Mouse (Mus musculus) forebrain, embryonic 11.5 days (tissue): ENCODE data around the gene Zfp335. TPM values are rescaled to one million over a fixed set of nuclear protein-coding genes. Genes with fewer than 3 reads are reported as not detected.
A peak's percentile ranks its signal among the peaks of the same experiment; 100 is the strongest.

Experiments used
- ATAC-seq: fragments of 200-750 bp; cut with Nextera tagmentation; replicated peaks from 2 replicates; pipeline ENCODE4 v1.8.0; 2017; ENCODE audit warnings: moderate TSS enrichment; ENCODE audit not compliant: low FRiP score
- DNase-seq: peaks from one replicate; pipeline ENCODE4 v3.0.0-alpha.2; 2017; ENCODE audit warnings: low spot score
- H3K27ac ChIP-seq: fragments of 300-500 bp; sonication (generic); 2 replicates; pipeline ENCODE4 v1.5.1; 2014; ENCODE audit warnings: low read depth, low read length
- H3K27me3 ChIP-seq: fragments of 300-500 bp; sonication (generic); 2 replicates; pipeline ENCODE4 v1.6.1; 2014; ENCODE audit warnings: mild to moderate bottlenecking, low read length, mixed read lengths; ENCODE audit not compliant: control insufficient read depth, insufficient read depth
- H3K36me3 ChIP-seq: fragments of 300-500 bp; sonication (generic); 2 replicates; pipeline ENCODE4 v1.6.1; 2014; ENCODE audit warnings: mild to moderate bottlenecking, low read length, moderate library complexity, mixed read lengths; ENCODE audit not compliant: control insufficient read depth, insufficient read depth
- H3K4me1 ChIP-seq: fragments of 300-500 bp; sonication (generic); replicated peaks from 2 replicates; pipeline ENCODE4 v1.6.1; 2014; ENCODE audit warnings: low read length, mixed read lengths; ENCODE audit not compliant: control insufficient read depth, insufficient read depth
- H3K4me2 ChIP-seq: fragments of 300-500 bp; sonication (generic); 2 replicates; pipeline ENCODE4 v1.6.1; 2014; ENCODE audit warnings: low read depth, mild to moderate bottlenecking, low read length, moderate library complexity, mixed read lengths; ENCODE audit not compliant: severe bottlenecking
- H3K4me3 ChIP-seq: fragments of 300-500 bp; sonication (generic); 2 replicates; pipeline ENCODE4 v1.5.1; 2014; ENCODE audit warnings: low read depth, low read length
- H3K9ac ChIP-seq: fragments of 300-500 bp; sonication (generic); 2 replicates; pipeline ENCODE4 v1.6.1; 2014; ENCODE audit warnings: low read length
- H3K9me3 ChIP-seq: fragments of 300-500 bp; sonication (generic); 2 replicates; pipeline ENCODE4 v1.6.1; 2016; ENCODE audit warnings: low read length, mixed read lengths; ENCODE audit not compliant: control insufficient read depth
- WGBS: fragments of 180-500 bp; shearing (Covaris S2); extraction: QIAGEN DNeasy Blood & Tissue Kit; methylation state at CpG from one replicate; pipeline ENCODE4 v1.1.7; 2014; 5-methylcytosine and 5-hydroxymethylcytosine counted together
- polyA plus RNA-seq: library from polyadenylated mRNA; unstranded; fragments of >200 nt; fragmentation: Nextera tagmentation; extraction: Ambion mirVana; gene quantifications from 2 replicates; pipeline ENCODE4 v1.2.1, GENCODE M21; 2014

Gene Zfp335
- polyA plus RNA-seq, 1 experiment from 2014 or later, result 18.0 TPM

- no peak overlapping the region for H3K9ac ChIP-seq
- DNase-seq (no peak), ATAC-seq (no peak)
- H3K4me2 ChIP-seq, result no peak overlapping the region
- H3K27ac ChIP-seq, result no peak overlapping the region
- peaks cover 17% of the 10 kb centered on the region; the same call in 1 of the 2 replicates for H3K27me3 ChIP-seq
- peaks cover 14% of the 10 kb centered on the region; the same call in 1 of the 2 replicates for H3K4me1 ChIP-seq
- H3K9me3 ChIP-seq, result no peaks in the 10 kb centered on the region
- H3K36me3 ChIP-seq, result no peaks in the 10 kb centered on the region
- WGBS, result 82% methylated on average over 4 of the region's 4 CpGs
- no peak overlapping the region for H3K4me3 ChIP-seq
These were observed 24.4 kb upstream of the Zfp335 start for GRCm38 (mm10) chr2:164935991-164936390.

DNA sequence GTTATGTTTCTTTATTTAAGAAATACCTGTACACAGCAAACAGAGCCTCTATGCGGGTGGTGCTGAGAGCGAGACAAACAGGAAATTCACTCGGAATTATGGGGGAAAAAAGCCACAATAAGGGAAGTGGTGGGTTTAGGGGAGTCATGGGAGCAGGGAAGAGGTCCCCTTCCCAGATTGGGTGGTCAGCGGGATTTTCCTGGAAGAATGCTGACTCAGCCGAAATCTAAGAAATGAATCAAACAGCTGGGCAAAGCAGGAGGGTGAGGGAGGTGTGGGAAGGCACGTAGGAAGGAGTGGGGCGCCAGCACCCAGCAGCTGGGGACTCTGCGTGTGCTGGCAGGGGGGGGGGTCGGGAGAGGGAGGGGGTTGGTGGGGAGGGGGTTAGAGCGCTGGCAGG, 22.0 kb upstream of the Zfp335 start:
- Histone ChIP-seq H3K27me3 (peaks cover 5% of the 10 kb centered on the region; the same call in 1 of the 2 replicates), H3K36me3 (no peaks in the 10 kb centered on the region), H3K9ac (no peak overlapping the region), H3K4me3 (no peak overlapping the region), H3K9me3 (no peaks in the 10 kb centered on the region), H3K4me1 (peaks cover 3% of the 10 kb centered on the region; the same call in 1 of the 2 replicates), H3K4me2 (no peak overlapping the region), H3K27ac (no peak overlapping the region)
- DNase-seq (no peak), ATAC-seq (no peak)
- 52% methylated on average over 10 of the region's 10 CpGs for WGBS

DNA sequence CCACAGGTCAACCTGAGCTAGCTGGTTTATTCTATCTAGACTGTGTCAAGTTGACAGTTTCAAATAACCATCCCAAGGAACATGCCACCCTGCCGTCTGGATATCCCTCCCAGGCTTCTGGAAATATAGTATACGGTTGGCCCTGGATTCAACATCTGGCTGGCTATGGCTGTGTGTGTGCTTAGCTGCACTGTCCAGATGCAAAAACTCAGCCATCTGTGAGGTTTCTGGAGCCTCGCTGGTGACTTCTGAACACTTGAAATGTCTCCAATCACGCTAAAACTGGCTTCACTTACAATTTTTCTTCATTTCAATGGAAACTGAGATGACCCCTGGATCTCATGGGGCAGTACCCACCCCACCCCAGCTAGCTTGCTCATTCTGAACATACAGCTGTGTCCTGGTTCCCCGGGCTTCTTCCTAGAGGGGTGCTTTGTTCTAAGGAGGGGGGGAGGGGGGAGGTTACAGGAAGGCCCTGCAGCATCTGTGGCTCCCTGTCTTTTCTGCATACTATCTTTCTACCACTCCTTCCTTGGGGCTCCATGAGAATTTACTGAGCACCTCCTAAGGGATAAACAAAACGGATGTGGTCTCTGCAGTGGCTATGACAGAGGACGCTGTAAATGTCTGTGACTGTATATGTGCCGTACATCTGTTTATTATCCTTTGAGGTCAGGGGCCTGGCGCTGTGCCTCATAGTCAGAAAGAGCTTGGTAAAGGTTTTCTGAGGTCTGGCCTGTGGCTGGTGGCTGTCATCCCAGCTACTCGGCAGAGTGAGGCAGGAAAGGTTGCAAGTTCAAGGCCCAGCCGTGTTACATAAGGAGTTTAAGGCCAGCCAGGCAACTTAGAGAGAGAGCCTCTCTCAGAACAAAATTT, 19.4 kb upstream of the Zfp335 start:
- no peak for ATAC-seq
- Histone ChIP-seq H3K27ac (no peak overlapping the region), H3K4me3 (no peak overlapping the region), H3K4me2 (no peak overlapping the region), H3K27me3 (peaks cover 2% of the 10 kb centered on the region; the same call in 1 of the 2 replicates), H3K9me3 (no peaks in the 10 kb centered on the region), H3K4me1 (no peaks in the 10 kb centered on the region), H3K36me3 (no peaks in the 10 kb centered on the region), H3K9ac (no peak overlapping the region)
- 70% methylated on average over 11 of the region's 11 CpGs for WGBS
- no peak for DNase-seq

- H3K27ac ChIP-seq, result no peak overlapping the region
- H3K4me3 ChIP-seq, result no peak overlapping the region
- H3K27me3 ChIP-seq, result no peaks in the 10 kb centered on the region
- H3K4me2 ChIP-seq, result no peak overlapping the region
- H3K9ac ChIP-seq, result no peak overlapping the region
- DNase-seq (peak; percentile 89), ATAC-seq (0 out of 2 replicates have a peak, but pooled peaks have one; percentile 56)
- WGBS, result 33% methylated on average over 11 of the region's 11 CpGs
- no peaks in the 10 kb centered on the region for H3K4me1 ChIP-seq
- H3K36me3 ChIP-seq, result no peaks in the 10 kb centered on the region; the same call in 1 of the 2 replicates
- H3K9me3 ChIP-seq, result no peaks in the 10 kb centered on the region
These were observed 12.7 kb upstream of the Zfp335 start for GRCm38 (mm10) chr2:164924100-164924857.

- no peaks in the 10 kb centered on the region; the same call in 1 of the 2 replicates for H3K36me3 ChIP-seq
- H3K27me3 ChIP-seq, result no peaks in the 10 kb centered on the region
- DNase-seq, result no peak
- no peak overlapping the region for H3K27ac ChIP-seq
- H3K9me3 ChIP-seq, result no peaks in the 10 kb centered on the region
- no peaks in the 10 kb centered on the region for H3K4me1 ChIP-seq
- no peak overlapping the region for H3K9ac ChIP-seq
- ATAC-seq, result no peak
- 79% methylated on average over 4 of the region's 4 CpGs for WGBS
- no peak overlapping the region for H3K4me3 ChIP-seq
- H3K4me2 ChIP-seq, result no peak overlapping the region
These were observed 11.7 kb upstream of the Zfp335 start for GRCm38 (mm10) chr2:164923291-164923690.

- 0 out of 2 replicates have a peak, but pooled peaks cover 2% of the 10 kb centered on the region for H3K4me1 ChIP-seq
- H3K36me3 ChIP-seq, result no peaks in the 10 kb centered on the region; the same call in 1 of the 2 replicates
- no peaks in the 10 kb centered on the region for H3K9me3 ChIP-seq
- no peak overlapping the region for H3K27ac ChIP-seq
- no peak overlapping the region for H3K9ac ChIP-seq
- ATAC-seq (no peak), DNase-seq (no peak)
- no peaks in the 10 kb centered on the region for H3K27me3 ChIP-seq
- no peak overlapping the region for H3K4me3 ChIP-seq
- H3K4me2 ChIP-seq, result no peak overlapping the region
- 51% methylated on average over 7 of the region's 7 CpGs for WGBS
These were observed 10.4 kb upstream of the Zfp335 start for GRCm38 (mm10) chr2:164921984-164922383.

DNA sequence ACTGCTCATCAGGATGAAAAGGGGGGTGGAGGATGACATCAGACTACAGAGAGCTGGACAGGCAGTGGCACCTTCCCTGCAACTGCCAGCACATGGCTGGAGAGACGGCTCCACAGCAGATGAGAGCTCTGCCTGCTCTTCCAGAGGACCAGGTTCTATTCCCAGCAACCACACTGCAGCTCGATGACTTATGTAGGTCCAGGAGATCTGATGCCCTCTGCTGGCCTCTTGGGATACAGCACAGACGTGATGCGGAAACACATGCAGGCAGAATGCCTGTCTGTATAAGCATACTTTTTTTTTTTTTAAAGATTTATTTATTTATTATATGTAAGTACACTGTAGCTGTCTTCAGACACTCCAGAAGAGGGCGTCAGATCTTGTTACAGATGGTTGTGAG, 6.8 kb upstream of the Zfp335 start:
- no peak overlapping the region for H3K4me3 ChIP-seq
- H3K4me1 ChIP-seq, result 0 out of 2 replicates have a peak, but pooled peaks cover 2% of the 10 kb centered on the region
- no peaks in the 10 kb centered on the region; the same call in 1 of the 2 replicates for H3K36me3 ChIP-seq
- WGBS, result 64% methylated on average over 4 of the region's 5 CpGs
- H3K27me3 ChIP-seq, result no peaks in the 10 kb centered on the region
- peak; percentile 65 for DNase-seq
- no peak overlapping the region for H3K4me2 ChIP-seq
- H3K27ac ChIP-seq, result no peak overlapping the region
- no peaks in the 10 kb centered on the region for H3K9me3 ChIP-seq
- no peak overlapping the region for H3K9ac ChIP-seq
- ATAC-seq, result no peak; the same call in 1 of the 2 replicates

DNA sequence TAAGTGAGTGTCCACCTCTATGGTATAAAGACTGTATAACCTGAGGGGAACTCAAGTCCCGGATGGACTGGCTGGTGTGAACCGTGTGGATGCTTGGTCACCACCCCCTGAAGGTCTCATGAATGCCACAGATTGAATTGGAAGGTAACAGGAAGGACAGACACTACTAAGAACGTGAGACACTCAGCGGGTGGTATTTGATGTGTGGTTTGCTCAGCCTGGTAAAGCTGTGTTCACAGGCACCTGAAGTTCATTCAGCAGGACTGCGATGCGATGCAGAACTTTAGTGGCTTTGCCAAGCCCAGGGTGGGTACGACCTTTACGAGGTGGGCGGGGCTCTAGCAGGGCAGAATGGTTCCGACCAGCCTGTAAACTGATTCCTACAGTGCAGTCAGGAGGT, 5.8 kb upstream of the Zfp335 start:
- Histone ChIP-seq H3K36me3 (no peaks in the 10 kb centered on the region; the same call in 1 of the 2 replicates), H3K27ac (no peak overlapping the region), H3K4me3 (no peak overlapping the region), H3K9ac (no peak overlapping the region), H3K27me3 (no peaks in the 10 kb centered on the region), H3K4me2 (no peak overlapping the region), H3K4me1 (0 out of 2 replicates have a peak, but pooled peaks cover 2% of the 10 kb centered on the region), H3K9me3 (no peaks in the 10 kb centered on the region)
- ATAC-seq (no peak), DNase-seq (no peak)
- WGBS, result 69% methylated on average over 10 of the region's 10 CpGs
